Mouse (Mus musculus) lung, embryonic 16.5 days (tissue): ENCODE results near the gene Rasgef1b. TPM values are rescaled to one million over a fixed set of nuclear protein-coding genes. Genes with fewer than 3 reads are reported as not detected.

Experiments used
- polyA plus RNA-seq: library from polyadenylated mRNA; unstranded; fragments of >200 nt; fragmentation: Nextera tagmentation; extraction: Ambion mirVana; gene quantifications from 2 replicates; pipeline ENCODE4 v1.2.1, GENCODE M21; 2015

The Rasgef1b gene
- polyA plus RNA-seq, 1 experiment from 2014 or later, result 17.3 TPM

Other genes starting within 250 kb of the Rasgef1b start
- 0.34 and 0.40 TPM in 2 replicates for gene Vamp9, start 177.2 kb upstream of the Rasgef1b start, polyA plus RNA-seq
- 44.0 and 52.8 TPM in 2 replicates for gene Hnrnpd, start 249.9 kb upstream of the Rasgef1b start, polyA plus RNA-seq
- gene 4930524J08Rik, start 250.0 kb upstream of the Rasgef1b start, polyA plus RNA-seq, result 1.7 TPM in 2 replicates